Mouse (Mus musculus) cerebellum, postnatal 36 days (tissue): Measurements from ENCODE around the gene N4bp2l2.
"Not testable (repeated sequence)": the region's sequence is repeated elsewhere in the genome, so short reads cannot be mapped to it uniquely, and the experiment has no call there.

ENCODE experiments used
- DNase-seq, 2 experiments: peaks; one replicate each; pipeline ENCODE4 v3.0.0; 2021 to 2022; ENCODE audit warnings: mixed read lengths in 2 of 2

Gene N4bp2l2

DNA sequence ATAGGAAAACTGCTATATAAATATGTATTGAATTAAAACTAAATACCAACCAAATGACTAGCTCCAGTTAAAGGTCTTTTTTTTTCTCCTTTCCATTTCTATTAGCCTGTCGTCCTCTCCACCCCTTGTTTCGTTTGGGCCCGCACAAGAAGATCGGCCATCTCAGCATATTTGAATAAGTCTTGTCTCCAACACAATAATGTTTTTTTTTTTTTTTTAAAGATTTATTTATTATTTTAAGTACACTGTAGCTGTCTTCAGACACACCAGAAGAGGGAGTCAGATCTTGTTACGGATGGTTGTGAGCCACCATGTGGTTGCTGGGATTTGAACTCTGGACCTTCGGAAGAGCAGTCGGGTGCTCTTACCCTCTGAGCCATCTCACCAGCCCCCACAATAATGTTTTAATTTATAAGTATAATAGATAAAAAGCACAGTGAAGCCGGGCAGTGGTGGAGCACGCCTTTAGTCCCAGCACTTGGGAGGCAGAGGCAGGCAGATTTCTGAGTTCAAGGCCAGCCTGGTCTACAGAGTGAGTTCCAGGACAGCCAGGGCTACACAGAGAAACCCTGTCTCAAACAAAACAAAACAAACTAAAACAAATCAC, at the start of gene N4bp2l2:
Gene N4bp2l2, minus strand, starts transcription at position 51 of the 607 bp plus-strand sequence.
- DNase-seq, result not testable (repeated sequence)

DNA sequence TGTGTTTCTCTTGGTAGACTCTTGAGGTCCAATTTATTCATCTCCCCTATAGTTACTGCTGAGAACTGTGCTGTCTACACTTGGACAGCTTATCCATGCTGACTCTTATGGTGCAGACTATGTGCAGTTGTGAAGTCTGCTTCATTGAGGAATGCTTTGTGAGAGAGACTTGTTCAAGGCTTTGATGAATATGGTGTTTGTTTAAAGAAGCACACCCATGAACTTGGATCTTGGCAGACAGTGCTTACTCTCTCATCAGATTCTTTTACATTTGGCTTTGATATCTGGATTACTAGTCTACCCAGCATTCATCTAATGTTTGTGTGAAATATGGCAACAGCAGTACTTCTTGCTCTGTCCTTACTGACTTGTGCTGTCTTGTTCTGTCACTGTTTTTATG, 47.4 kb upstream of the N4bp2l2 start:
- no peak for DNase-seq

DNA sequence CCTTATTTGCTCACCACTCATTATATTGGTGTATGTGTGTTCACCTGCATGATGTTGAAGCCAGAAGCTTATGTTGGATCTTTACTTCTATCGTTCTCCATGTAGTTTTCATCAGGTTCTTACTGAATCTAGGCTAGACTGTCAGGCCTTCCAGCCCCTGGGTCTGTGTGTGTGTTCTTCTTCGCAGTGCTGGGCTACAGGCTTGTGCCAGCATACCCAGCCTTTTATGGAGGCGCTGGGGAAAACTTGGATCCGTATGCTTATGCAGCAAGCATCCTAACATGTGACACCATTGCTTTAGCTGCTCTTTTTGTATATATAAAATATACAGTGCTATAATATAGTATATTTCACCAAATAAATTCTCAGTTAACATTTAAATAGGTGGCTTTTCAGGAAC, 45.5 kb upstream of the N4bp2l2 start:
- DNase-seq, result no peak

DNA sequence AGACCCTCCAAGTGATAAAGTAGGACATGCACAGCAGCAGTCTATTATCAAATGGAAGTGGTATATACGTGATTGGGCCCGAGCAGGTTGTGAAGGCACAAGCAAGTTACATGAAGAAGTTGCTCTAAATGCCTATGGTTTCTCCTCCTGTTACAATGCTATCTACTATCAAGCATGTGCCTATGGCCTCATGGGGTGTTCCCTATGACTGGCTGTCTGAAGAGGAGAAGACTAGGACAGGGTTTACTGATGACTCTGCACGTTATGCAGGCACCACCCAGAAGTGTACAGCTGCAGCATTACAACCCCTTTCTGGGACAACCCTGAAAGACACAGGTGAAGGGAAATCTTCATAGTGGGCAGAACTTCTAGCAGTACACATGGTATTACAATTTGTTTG, 41.2 kb upstream of the N4bp2l2 start:
- not testable (repeated sequence) for DNase-seq

DNA sequence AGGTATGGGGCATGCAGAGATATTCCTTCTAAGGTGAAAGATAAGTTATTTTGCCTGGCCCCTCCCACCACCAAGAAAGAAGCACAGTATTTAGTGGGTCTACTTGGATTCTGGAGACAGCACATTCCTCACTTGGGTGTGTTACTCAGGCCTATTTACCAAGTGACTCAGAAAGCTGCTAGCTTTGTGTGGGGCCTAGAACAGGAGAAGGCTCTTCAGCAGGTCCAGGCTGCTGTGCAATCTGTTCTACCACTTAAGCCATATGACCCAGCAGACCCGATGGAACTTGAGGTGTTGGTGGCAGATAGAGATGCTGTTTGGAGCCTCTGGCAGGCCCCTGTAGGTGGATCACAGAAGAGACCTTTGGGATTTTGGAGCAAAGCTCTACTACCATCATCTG, 40.7 kb upstream of the N4bp2l2 start:
- not testable (repeated sequence) for DNase-seq

DNA sequence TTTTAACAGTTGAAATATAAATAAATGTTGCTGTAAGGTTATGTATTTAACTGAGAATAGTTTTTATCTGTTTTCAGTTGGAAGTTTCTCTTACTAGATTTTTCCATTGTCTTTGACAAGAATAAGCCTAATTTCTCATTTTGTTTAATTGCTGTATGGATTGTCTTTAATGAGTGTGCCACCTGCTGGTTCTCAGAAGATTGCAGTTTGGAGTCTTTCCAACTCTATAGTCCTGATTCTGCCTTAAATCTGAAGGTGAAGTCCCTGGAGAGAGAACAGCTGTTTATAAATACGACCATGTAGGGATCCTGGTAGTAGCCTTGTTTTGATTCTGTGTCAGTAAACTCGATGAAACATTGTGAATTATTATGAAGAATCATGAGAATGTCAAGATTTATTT, 36.7 kb upstream of the N4bp2l2 start:
- DNase-seq, result peak; percentile 36 to 71

DNA sequence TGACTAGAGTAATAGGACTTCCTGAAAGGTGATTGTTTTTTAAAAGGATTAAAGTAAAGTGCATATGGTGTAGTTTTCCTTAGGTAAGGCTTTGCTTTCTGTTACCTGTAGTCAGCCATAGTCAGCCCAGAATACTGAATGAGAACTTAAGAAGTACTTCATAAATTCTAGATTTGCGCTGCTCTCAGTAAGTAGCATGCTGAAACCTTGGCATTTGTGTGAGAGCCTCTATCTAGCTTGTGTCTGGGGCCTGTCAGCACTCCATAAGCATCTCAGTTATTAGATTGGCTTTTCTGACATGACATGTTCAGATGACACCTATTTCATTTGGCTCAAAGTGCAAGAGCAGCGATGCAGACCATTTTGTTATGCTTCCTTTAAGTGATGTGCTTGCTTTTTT, 27.3 kb upstream of the N4bp2l2 start:
- no peak for DNase-seq

DNA sequence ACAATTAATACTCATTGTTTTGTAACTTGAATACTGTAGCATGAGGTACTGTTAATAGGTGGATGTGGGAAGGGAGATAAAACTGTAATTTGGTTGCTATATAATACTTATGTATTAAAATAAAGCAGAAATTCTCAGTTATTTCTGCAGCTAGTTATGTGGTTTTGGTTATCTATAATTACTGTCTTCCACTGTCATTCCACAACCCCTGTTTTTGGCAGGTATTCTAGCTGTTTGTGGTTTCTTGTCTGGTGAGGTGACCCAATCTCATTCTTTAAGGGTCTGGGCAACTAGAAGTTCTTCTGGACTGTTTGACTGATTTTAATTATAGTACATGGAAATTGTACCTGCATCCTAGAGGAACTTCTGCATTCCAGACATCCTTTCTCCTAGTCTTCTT, 24.7 kb upstream of the N4bp2l2 start:
- no peak for DNase-seq

DNA sequence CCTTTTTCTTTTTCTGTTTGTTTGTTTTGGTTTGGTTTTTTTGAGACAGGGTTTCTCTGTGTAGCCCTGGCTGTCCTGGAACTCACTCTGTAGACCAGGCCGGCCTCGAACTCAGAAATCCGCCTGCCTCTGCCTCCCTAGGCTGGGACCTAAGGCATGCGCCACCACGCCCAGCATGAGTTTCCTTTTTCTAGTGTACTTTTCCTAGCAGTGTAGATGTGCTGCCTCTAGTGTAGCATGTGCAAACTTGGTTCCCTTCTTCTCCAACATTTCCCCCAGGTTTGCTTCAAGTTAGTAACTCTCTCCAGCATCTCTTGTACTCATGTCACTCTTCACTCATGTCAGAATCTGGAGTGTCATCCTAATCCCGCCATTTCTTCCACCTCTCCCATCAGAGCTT, 16.9 kb upstream of the N4bp2l2 start:
- not testable (repeated sequence) for DNase-seq

DNA sequence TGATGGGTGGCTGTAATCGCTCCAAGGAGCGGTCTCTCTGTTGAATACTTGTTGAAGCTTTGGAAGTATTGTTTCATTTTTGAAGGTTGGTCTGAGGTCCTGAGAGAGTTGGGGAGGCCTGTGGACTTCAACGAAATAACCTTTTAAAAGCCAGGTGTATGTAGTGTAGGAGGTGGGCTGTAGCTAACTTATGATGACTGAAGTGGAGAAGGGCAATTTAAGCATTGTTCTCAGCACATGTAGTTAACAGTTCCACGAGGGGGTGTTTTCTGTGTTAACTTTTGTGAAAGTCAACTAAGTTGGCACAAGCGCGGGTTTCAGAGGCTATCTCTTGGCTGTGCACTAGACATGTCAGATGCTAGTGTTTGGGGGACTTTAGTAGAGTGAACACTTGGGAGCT, 8.9 kb upstream of the N4bp2l2 start:
- no peak for DNase-seq

DNA sequence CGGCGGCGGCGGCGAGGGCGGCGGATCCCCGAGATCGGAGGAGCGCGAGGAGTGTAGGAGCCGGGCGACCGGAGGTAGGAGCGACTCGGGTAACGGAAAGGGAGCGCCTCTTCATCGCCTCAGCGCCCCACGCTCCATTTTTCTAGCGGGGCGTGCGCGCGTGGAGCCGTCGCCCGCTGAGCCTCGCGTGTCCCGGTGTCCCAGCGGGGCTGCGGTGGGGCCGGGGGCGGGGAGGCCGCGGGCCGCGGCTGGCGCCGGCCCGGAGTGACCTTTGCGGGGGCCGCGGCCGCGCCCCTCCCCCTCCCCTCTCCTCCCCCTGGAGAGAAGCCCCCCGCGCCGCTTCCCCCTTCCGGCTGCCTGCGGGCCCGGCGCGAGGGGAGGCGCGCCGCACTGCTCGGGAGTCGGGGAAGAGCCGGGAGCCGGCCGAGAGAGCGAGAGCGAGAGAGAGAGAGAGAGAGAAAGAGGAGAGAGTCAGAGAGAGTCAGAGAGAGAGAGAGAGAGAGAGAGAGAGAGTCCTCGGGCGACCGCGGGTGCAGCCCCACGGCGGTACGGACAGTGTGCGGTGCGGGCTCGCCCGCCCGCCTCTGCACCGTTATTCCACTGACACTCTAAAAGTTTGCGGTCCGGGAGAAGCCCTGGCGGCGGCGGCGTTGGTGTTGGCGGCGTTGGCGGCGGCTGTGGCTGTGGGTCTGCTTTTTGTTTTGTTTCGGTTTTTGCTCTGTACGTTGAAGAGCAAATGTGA, 8.1 kb upstream of the N4bp2l2 start:
- peak in 1 of 2 experiments; percentile 35 for DNase-seq

DNA sequence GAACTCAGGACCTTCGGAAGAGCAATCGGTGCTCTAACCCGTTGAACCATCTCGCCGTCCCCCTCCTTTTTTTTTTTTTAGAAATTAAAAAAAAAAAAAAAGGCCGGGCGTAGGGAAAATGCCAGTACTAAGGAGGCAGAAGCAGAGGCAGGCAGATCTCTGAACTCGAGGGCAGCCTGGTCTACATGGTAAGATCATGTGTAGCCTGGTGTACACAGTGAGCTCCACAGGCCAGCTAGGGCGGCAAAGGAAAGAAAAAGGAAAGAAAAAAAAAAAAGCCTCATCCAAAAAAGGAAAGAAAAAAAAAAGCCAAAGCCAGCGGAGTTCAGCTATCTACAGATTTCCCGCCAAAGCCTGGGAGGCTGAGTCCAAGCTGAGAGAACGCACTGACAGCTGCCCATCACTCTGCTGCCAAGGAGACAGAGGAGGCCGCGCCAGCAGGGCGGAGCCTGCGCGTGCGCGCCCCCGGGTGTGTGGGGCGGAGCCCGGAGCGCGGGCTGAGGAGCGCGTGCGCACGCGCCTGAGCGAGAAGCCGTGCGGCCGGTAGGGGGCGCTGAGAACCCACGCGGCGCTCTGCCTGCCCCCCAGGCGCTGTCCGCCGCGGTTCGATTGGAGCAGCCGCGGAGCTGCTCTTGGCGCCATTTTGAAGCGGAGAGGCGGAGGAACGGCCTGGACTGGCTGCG, 7.3 kb upstream of the N4bp2l2 start, which contains the start of gene Pds5b:
Gene Pds5b, plus strand, starts transcription at position 587 of the 683 bp plus-strand sequence.
- DNase-seq, result peak; percentile 92 to 96

DNA sequence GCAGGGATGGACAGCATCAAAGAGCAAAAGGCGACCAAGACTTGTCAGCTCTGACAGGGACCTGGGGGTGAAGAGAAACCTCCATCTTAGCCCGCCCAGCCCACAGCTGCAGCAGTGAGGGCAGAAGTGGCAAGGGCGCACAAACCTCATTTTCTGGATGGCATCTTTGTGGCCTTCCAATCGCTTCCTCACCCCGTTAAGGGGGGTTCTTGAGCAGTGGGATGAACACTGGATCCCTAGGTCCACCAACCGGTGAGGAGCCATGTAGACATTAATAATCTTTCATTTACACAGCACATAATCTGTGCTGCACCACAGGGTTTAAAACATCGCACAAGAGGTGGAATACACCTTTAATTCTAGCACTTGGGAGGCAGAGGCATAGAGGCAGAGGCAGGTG, 6.4 kb upstream of the N4bp2l2 start:
- DNase-seq, result peak in 1 of 2 experiments; percentile 11

DNA sequence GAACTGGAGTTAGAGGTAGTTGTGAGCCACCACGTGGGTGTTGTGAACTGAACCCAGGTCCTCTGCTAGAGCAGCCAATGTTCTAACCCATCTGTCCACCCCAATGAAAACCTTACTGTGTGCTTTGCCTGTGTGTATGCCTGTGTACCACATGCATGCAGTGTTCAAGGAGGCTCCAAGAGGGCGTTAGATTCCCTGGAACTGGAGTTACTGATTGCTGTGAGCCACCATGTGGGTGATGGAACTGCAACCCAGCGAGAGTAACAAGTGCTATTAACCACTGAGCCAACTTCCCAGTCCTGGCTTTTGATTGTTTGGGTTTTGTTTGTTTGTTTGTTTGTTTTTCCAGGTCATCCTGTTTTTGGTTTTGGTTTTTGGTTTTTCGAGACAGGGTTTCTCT, 2.7 kb upstream of the N4bp2l2 start:
- no peak for DNase-seq

DNA sequence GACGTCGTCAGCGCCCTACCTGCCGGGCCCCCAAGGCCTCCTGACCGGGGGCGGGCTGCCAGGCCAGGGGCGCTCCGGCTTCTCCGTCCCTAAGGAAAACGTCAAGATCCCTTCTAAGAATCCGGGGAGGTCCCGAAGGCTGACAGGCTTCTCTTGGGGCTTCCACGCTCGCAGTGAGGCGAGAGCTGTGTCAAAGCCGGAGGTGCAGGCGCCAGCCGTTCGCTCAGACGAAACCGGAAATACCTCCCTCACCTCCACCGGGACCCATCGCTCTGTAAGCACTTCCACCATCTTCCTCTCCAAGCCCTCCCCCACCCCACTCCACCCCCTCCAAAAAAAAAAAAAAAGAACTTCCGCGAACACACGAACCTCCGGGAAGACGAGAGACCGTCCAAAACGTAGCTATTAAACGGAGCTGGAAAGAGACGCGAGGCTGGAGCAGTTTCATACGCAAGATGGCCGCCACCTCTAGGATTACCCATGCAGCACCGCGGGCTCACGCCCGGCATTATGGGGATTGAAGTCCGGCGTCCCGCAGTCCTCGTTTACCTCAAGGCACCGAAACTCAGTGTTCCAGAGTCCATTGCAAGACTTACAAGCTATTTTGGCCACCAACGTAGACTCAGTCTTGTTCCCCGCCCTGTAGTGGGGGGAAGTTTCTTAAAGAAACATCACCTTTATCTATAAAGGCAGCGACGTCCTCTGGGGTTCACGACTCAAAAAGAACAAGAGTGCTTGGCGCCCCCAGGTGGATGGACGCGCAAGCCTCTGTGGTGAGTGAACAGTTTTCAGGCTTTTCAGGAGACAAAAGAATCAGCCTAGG, 640 bp downstream of the N4bp2l2 start:
- peak; percentile 94 to 96 for DNase-seq

DNA sequence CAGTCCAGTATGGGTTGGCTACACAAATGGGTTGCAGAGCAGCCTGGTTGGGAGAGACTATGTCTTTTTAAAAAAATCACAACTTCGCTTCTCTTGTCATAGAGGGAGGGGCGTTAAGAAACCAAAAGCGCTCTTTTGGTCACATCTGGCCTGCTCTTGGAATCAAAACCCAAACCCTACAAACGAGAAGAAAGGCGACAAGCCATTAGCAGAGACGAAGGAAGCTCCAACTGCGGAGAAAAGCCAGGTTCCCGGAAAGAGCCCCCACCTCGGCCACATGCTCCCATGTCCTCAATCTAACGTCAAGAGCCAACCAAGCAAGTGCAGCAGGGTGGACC, 1.2 kb downstream of the N4bp2l2 start:
- no peak for DNase-seq

DNA sequence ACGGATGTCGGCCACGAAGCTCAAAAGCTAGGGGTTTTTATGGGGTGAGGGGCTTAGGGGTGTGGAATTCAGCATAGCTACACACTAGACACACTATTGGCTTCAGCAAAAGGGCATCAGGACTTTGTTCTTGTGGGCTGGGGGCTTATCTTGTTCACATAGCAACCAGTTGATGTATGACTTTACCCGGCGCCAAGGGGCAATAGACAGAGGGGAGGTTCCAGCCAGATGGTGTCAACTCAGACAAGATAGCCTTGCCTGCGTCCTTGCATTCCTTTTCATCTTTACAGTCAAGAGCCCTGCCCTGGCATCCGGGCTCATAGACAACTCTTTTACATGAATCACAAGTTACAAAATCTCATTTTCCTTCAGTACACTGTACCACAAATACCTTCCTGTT, 2.1 kb downstream of the N4bp2l2 start:
- not testable (repeated sequence) for DNase-seq

DNA sequence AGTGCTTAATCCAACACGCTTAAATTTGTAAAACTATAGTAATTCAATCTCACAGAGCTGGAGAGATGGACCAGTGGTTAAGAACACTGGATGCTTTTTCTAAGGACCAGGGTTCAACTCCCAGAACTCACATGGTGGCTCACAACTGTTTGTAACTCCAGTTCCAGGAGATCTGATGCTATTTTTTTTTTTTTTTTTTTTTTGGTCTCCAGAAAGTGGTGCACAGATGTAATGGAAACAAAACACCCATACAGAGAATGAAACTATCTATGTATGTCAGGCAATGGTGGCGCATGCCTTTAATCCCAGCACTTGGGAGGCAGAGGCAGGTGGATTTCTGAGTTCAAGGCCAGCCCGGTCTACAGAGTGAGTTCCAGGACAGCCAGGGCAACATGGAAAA, 5.7 kb downstream of the N4bp2l2 start:
- DNase-seq, result not testable (repeated sequence)

DNA sequence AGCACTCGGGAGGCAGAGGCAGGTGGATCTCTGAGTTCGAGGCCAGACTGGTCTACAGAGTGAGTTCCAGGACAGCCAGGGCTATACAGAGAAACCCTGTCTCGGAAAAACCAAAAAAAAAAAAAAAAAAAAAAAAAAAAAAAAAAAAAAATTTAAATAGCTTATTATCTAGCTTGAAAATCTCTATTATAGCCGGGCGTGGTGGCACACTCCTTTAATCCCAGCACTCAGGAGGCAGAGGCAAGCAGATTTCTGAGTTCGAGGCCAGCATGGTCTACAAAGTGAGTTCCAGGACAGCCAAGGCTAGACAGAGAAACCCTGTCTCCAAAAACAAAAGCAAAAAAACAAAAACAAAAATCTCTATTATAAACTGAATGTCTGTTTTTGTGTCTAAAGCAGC, 6.6 kb downstream of the N4bp2l2 start:
- DNase-seq, result not testable (repeated sequence)

DNA sequence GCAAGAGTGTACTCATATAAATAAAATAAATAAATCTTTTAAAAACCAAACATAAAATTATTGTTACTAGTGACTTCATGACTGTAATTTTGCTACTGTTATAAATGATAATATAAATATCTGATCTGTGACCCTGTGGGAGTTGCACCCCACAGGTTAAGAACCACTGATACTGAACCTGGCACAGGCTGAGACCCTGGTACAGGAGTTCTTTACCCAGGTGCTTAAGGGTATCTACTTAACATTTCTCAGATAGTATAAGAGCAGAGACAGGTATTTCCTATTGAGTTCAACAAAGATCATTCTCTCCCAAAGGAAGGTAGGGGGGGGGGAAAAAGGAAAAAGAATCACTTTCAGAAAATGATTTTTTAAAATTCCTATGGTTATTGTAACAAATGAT, 11.4 kb downstream of the N4bp2l2 start:
- DNase-seq, result no peak

DNA sequence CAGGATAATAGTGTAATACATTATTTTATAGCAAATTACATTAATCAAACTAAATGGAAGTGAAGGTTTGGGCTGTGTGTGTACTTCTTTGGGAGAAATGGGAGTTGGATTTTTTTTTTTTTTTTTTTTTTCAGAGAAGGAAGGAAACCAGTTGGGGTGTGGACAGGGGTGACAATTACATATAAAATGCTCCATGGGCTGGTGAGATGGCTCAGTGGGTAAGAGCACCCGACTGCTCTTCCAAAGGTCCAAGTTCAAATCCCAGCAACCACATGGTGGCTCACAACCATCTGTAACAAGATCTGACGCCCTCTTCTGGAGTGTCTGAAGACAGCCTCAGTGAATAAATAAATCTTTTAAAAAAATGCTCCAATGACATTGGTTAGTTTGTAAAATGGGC, 13.4 kb downstream of the N4bp2l2 start:
- DNase-seq, result no peak

DNA sequence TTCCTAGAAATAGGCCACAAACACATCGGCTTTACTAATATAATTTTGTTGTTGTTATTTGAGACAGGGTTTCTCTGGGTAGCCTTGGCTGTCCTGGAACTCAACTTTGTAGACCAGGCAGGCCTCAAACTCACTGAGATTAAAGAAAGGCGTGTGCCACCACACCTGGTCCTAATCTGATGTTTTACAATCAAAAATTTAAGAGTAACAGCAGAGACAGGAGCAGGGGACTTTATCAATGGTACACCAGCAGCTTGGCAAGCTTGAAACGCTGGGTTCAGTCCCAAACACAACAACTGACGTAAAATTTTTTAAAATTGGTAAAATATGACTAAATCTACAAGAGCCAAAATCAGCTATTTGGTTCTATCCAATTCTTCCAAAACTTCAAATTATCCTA, 21.1 kb downstream of the N4bp2l2 start:
- DNase-seq, result no peak

DNA sequence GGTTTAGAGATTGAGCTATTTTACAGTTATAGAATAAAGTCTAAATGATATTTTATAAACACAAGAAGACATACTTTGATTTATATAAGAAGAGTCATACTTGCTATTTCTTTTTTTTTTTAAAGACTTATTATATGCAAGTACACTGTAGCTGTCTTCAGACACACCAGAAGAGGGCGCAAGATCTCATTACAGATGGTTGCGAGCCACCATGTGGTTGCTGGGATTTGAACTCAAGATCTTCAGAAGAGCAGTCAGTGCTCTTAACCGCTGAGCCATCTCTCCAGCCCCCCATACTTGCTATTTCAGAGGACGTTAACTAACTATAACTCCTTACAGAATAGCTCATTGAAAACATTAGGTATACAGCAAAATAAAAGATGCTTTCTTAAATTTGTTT, 22.6 kb downstream of the N4bp2l2 start:
- not testable (repeated sequence) for DNase-seq
